Mouse (Mus musculus): ENCODE measurements around the gene Card11. TPM values are rescaled to one million over a fixed set of nuclear protein-coding genes. Genes with fewer than 3 reads are reported as not detected.

Gene Card11
- polyA plus RNA-seq, 1 experiment from 2014 or later, result not detected

- 90% methylated on average over 1 of the region's 1 CpGs for WGBS
- no peak overlapping the region for H3K4me3 ChIP-seq (ENCODE audit: low read depth, low read length)
- no peak overlapping the region for H3K4me2 ChIP-seq
- no peaks in the 10 kb centered on the region for H3K36me3 ChIP-seq (ENCODE audit: control insufficient read depth, insufficient read depth, low read length)
- no peak overlapping the region for H3K9ac ChIP-seq (ENCODE audit: low read length)
- DNase-seq (ENCODE audit: low spot score, missing footprints), result no peak
- H3K9me3 ChIP-seq (ENCODE audit: control insufficient read depth, low read length), result no peaks in the 10 kb centered on the region
- H3K4me1 ChIP-seq (ENCODE audit: control insufficient read depth, insufficient read depth, low read length), result no peaks in the 10 kb centered on the region
- H3K27ac ChIP-seq (ENCODE audit: low read depth, low read length), result no peak overlapping the region
- H3K27me3 ChIP-seq (ENCODE audit: control insufficient read depth, insufficient read depth, low read length), result no peaks in the 10 kb centered on the region
- ATAC-seq (ENCODE audit: low FRiP score), result no peak
Measured at GRCm38 (mm10) chr5:141033001-141033400, 32.6 kb upstream of the Card11 start.

GRCm38 (mm10) chr5:141029364-141029763 is 29.0 kb upstream of the Card11 start:
- ATAC-seq (ENCODE audit: low FRiP score), result no peak
- H3K36me3 ChIP-seq (ENCODE audit: control insufficient read depth, insufficient read depth, low read length), result no peaks in the 10 kb centered on the region
- H3K27ac ChIP-seq (ENCODE audit: low read depth, low read length), result no peak overlapping the region
- no peak for DNase-seq (ENCODE audit: low spot score, missing footprints)
- no peaks in the 10 kb centered on the region for H3K4me1 ChIP-seq (ENCODE audit: control insufficient read depth, insufficient read depth, low read length)
- no peak overlapping the region for H3K4me2 ChIP-seq
- H3K9ac ChIP-seq (ENCODE audit: low read length), result no peak overlapping the region
- no peaks in the 10 kb centered on the region for H3K9me3 ChIP-seq (ENCODE audit: control insufficient read depth, low read length)
- H3K4me3 ChIP-seq (ENCODE audit: low read depth, low read length), result no peak overlapping the region
- no peaks in the 10 kb centered on the region for H3K27me3 ChIP-seq (ENCODE audit: control insufficient read depth, insufficient read depth, low read length)
- 90% methylated on average over 2 of the region's 2 CpGs for WGBS

DNA sequence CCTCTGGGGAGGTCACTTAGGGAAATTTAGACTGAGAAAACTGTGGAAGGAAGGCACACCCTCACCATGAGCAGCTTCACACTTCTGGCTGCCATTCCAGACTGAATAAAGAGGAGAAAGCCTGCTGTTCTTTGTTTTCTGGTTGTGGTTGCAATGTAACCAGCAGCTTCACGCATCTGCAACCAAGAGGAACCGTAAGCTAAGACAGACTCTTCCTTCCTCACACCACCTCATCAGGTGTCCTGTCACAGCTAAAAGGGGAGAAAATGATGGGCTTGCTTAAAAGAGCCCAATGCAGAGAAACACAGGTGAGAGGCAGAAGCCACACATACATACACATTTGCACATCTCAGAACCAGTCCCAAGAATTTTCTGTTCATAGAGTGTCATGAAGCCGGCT is 25.3 kb upstream of the Card11 start:
- H3K4me3 ChIP-seq (ENCODE audit: low read depth, low read length), result no peak overlapping the region
- H3K27me3 ChIP-seq (ENCODE audit: control insufficient read depth, insufficient read depth, low read length), result no peaks in the 10 kb centered on the region
- no peak for ATAC-seq (ENCODE audit: low FRiP score)
- no peak for DNase-seq (ENCODE audit: low spot score, missing footprints)
- no peak overlapping the region for H3K9ac ChIP-seq (ENCODE audit: low read length)
- 91% methylated on average over 3 of the region's 3 CpGs for WGBS
- H3K4me2 ChIP-seq, result no peak overlapping the region
- no peaks in the 10 kb centered on the region for H3K4me1 ChIP-seq (ENCODE audit: control insufficient read depth, insufficient read depth, low read length)
- no peak overlapping the region for H3K27ac ChIP-seq (ENCODE audit: low read depth, low read length)
- no peaks in the 10 kb centered on the region; the same call in 1 of the 2 replicates for H3K9me3 ChIP-seq (ENCODE audit: control insufficient read depth, low read length)
- H3K36me3 ChIP-seq (ENCODE audit: control insufficient read depth, insufficient read depth, low read length), result no peaks in the 10 kb centered on the region

DNA sequence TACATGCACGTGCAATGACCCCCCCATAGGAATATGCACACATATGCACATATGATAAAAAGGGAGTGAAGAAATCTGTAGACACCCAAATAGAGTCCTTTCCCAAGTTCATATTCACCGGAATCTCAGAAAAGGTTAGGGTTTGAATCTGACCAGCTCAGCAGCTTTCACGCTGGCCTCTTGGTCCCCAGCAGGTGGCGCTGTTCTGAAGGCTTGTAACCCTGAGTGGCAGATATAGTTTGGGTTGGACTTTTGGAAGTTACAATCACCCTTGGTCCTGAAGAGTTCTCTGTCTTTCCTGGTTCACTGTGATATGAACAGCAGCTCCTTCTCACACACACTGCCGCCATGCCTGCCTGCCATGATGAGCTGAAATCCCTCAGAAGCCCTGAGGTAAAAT is 24.1 kb upstream of the Card11 start:
- 61% methylated on average over 5 of the region's 5 CpGs for WGBS
- H3K9ac ChIP-seq (ENCODE audit: low read length), result no peak overlapping the region
- no peak overlapping the region for H3K4me2 ChIP-seq
- ATAC-seq (ENCODE audit: low FRiP score) (no peak), DNase-seq (ENCODE audit: low spot score, missing footprints) (no peak)
- no peaks in the 10 kb centered on the region for H3K27me3 ChIP-seq (ENCODE audit: control insufficient read depth, insufficient read depth, low read length)
- H3K36me3 ChIP-seq (ENCODE audit: control insufficient read depth, insufficient read depth, low read length), result no peaks in the 10 kb centered on the region
- no peaks in the 10 kb centered on the region for H3K4me1 ChIP-seq (ENCODE audit: control insufficient read depth, insufficient read depth, low read length)
- H3K4me3 ChIP-seq (ENCODE audit: low read depth, low read length), result no peak overlapping the region
- H3K27ac ChIP-seq (ENCODE audit: low read depth, low read length), result no peak overlapping the region
- no peaks in the 10 kb centered on the region; the same call in 1 of the 2 replicates for H3K9me3 ChIP-seq (ENCODE audit: control insufficient read depth, low read length)

GRCm38 (mm10) chr5:141017927-141018700 is 17.7 kb upstream of the Card11 start:
- Histone ChIP-seq H3K4me1 (ENCODE audit: control insufficient read depth, insufficient read depth, low read length) (no peaks in the 10 kb centered on the region), H3K27me3 (ENCODE audit: control insufficient read depth, insufficient read depth, low read length) (no peaks in the 10 kb centered on the region), H3K9me3 (ENCODE audit: control insufficient read depth, low read length) (no peaks in the 10 kb centered on the region; the same call in 1 of the 2 replicates), H3K4me2 (no peak overlapping the region), H3K36me3 (ENCODE audit: control insufficient read depth, insufficient read depth, low read length) (no peaks in the 10 kb centered on the region), H3K9ac (ENCODE audit: low read length) (no peak overlapping the region), H3K4me3 (ENCODE audit: low read depth, low read length) (no peak overlapping the region), H3K27ac (ENCODE audit: low read depth, low read length) (no peak overlapping the region)
- no peak for DNase-seq (ENCODE audit: low spot score, missing footprints)
- 100% methylated on average over 1 of the region's 2 CpGs for WGBS
- no peak for ATAC-seq (ENCODE audit: low FRiP score)

DNA sequence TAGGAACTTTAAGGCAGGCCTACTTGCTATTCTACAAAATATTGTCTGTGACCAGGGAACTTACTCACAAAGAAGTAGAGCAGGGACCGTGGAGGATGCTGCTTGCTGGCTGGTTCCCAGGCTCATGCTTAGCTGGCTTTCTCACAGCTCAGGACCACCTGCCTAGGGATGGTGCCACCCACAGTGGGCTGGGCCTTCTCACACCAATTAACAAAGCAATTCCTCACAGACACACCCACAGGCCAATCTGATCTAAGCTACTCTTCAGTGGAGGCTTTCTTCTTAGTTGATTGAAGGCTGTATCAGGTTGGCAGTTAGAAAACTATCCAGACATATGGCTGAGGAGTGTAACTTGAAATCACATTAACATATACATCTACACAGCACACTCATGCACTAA is 15.7 kb upstream of the Card11 start:
- no peak overlapping the region for H3K4me3 ChIP-seq (ENCODE audit: low read depth, low read length)
- no peak for DNase-seq (ENCODE audit: low spot score, missing footprints)
- ATAC-seq (ENCODE audit: low FRiP score), result no peak

GRCm38 (mm10) chr5:141014216-141014615 is 13.8 kb upstream of the Card11 start:
- WGBS, result 93% methylated on average over 6 of the region's 6 CpGs
- Histone ChIP-seq H3K9ac (ENCODE audit: low read length) (no peak overlapping the region), H3K9me3 (ENCODE audit: control insufficient read depth, low read length) (no peaks in the 10 kb centered on the region), H3K4me3 (ENCODE audit: low read depth, low read length) (no peak overlapping the region), H3K4me2 (no peak overlapping the region), H3K27me3 (ENCODE audit: control insufficient read depth, insufficient read depth, low read length) (no peaks in the 10 kb centered on the region), H3K27ac (ENCODE audit: low read depth, low read length) (no peak overlapping the region), H3K4me1 (ENCODE audit: control insufficient read depth, insufficient read depth, low read length) (no peaks in the 10 kb centered on the region), H3K36me3 (ENCODE audit: control insufficient read depth, insufficient read depth, low read length) (no peaks in the 10 kb centered on the region)
- no peak for DNase-seq (ENCODE audit: low spot score, missing footprints)
- ATAC-seq (ENCODE audit: low FRiP score), result no peak

More for the DNA sequence above, 15.7 kb upstream of the Card11 start:
- H3K27ac ChIP-seq (ENCODE audit: low read depth, low read length), result no peak overlapping the region
- H3K36me3 ChIP-seq (ENCODE audit: control insufficient read depth, insufficient read depth, low read length), result no peaks in the 10 kb centered on the region
- no peaks in the 10 kb centered on the region for H3K4me1 ChIP-seq (ENCODE audit: control insufficient read depth, insufficient read depth, low read length)
- H3K9ac ChIP-seq (ENCODE audit: low read length), result no peak overlapping the region
- 87% methylated on average over 1 of the region's 1 CpGs for WGBS
- no peak overlapping the region for H3K4me2 ChIP-seq
- H3K9me3 ChIP-seq (ENCODE audit: control insufficient read depth, low read length), result no peaks in the 10 kb centered on the region
- H3K27me3 ChIP-seq (ENCODE audit: control insufficient read depth, insufficient read depth, low read length), result no peaks in the 10 kb centered on the region

DNA sequence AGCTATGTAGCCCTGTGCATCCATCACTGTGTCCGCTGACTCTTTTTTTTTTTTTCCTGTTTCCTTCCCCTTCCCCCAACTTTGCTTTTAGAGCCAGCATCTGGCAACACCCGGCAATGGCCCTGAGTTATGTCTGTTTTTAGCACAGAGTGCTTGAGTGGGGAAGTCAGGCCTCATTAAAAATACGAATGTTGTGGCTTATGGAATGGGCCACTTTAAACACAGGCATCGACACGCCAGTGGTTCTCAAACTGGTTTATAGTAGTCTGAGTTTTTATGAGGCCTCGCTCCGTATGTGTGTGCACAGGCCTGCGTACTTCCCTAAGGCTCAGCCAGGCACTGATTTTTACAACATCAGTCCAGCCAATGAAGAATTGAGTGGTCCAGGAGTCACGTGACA is 13.1 kb upstream of the Card11 start:
- no peak for ATAC-seq (ENCODE audit: low FRiP score)
- Histone ChIP-seq H3K4me1 (ENCODE audit: control insufficient read depth, insufficient read depth, low read length) (no peaks in the 10 kb centered on the region), H3K9ac (ENCODE audit: low read length) (no peak overlapping the region), H3K4me3 (ENCODE audit: low read depth, low read length) (no peak overlapping the region), H3K9me3 (ENCODE audit: control insufficient read depth, low read length) (no peaks in the 10 kb centered on the region), H3K4me2 (no peak overlapping the region), H3K27me3 (ENCODE audit: control insufficient read depth, insufficient read depth, low read length) (no peaks in the 10 kb centered on the region), H3K27ac (ENCODE audit: low read depth, low read length) (no peak overlapping the region), H3K36me3 (ENCODE audit: control insufficient read depth, insufficient read depth, low read length) (no peaks in the 10 kb centered on the region)
- DNase-seq (ENCODE audit: low spot score, missing footprints), result no peak
- 88% methylated on average over 9 of the region's 9 CpGs for WGBS

GRCm38 (mm10) chr5:141005491-141005890 is 5.1 kb upstream of the Card11 start:
- Histone ChIP-seq H3K4me2 (no peak overlapping the region), H3K27ac (ENCODE audit: low read depth, low read length) (no peak overlapping the region), H3K9ac (ENCODE audit: low read length) (no peak overlapping the region), H3K4me1 (ENCODE audit: control insufficient read depth, insufficient read depth, low read length) (no peaks in the 10 kb centered on the region), H3K9me3 (ENCODE audit: control insufficient read depth, low read length) (no peaks in the 10 kb centered on the region), H3K36me3 (ENCODE audit: control insufficient read depth, insufficient read depth, low read length) (no peaks in the 10 kb centered on the region), H3K4me3 (ENCODE audit: low read depth, low read length) (no peak overlapping the region), H3K27me3 (ENCODE audit: control insufficient read depth, insufficient read depth, low read length) (no peaks in the 10 kb centered on the region)
- no peak for DNase-seq (ENCODE audit: low spot score, missing footprints)
- ATAC-seq (ENCODE audit: low FRiP score), result no peak
- 63% methylated on average over 5 of the region's 5 CpGs for WGBS

Measured in midbrain, embryonic 11.5 days (tissue).